Mouse (Mus musculus) liver, embryonic 13.5 days (tissue): ENCODE data around the gene Abracl. TPM values are rescaled to one million over a fixed set of nuclear protein-coding genes. Genes with fewer than 3 reads are reported as not detected.

Experiments used
- ATAC-seq: fragments of 200-750 bp; cut with Nextera tagmentation; 2 replicates; pipeline ENCODE4 v1.8.0; 2017; ENCODE audit warnings: low read depth, mild to moderate bottlenecking, moderate number of reproducible peaks, moderate library complexity
- DNase-seq: peaks from one replicate; pipeline ENCODE4 v3.0.0; 2022
- H3K27ac ChIP-seq: fragments of 300-500 bp; sonication (generic); 2 replicates; pipeline ENCODE4 v1.5.1; 2015; ENCODE audit warnings: moderate library complexity, mild to moderate bottlenecking, inconsistent platforms
- H3K27me3 ChIP-seq: fragments of 300-500 bp; sonication (generic); 2 replicates; pipeline ENCODE4 v1.6.1; 2015; ENCODE audit warnings: mild to moderate bottlenecking, inconsistent platforms
- H3K36me3 ChIP-seq: fragments of 300-500 bp; sonication (generic); 2 replicates; pipeline ENCODE4 v1.6.1; 2015; ENCODE audit warnings: mild to moderate bottlenecking, inconsistent platforms
- H3K4me1 ChIP-seq: fragments of 300-500 bp; sonication (generic); replicated peaks from 2 replicates; pipeline ENCODE4 v1.6.1; 2015; ENCODE audit warnings: inconsistent platforms
- H3K4me2 ChIP-seq: fragments of 300-500 bp; sonication (generic); 2 replicates; pipeline ENCODE4 v1.6.1; 2015; ENCODE audit warnings: inconsistent platforms, mild to moderate bottlenecking, moderate library complexity
- H3K4me3 ChIP-seq: fragments of 300-500 bp; sonication (generic); replicated peaks from 2 replicates; pipeline ENCODE4 v1.5.1; 2015; ENCODE audit warnings: mild to moderate bottlenecking, inconsistent platforms
- H3K9ac ChIP-seq: fragments of 300-500 bp; sonication (generic); 2 replicates; pipeline ENCODE4 v1.6.1; 2015; ENCODE audit warnings: mild to moderate bottlenecking, inconsistent platforms
- H3K9me3 ChIP-seq: fragments of 300-500 bp; sonication (generic); replicated peaks from 2 replicates; pipeline ENCODE4 v1.6.1; 2016; ENCODE audit warnings: inconsistent platforms
- WGBS: fragments of 180-500 bp; shearing (Covaris S2); methylation state at CpG from one replicate; pipeline ENCODE4 v1.1.7; 2015; ENCODE audit not compliant: insufficient replicate concordance; 5-methylcytosine and 5-hydroxymethylcytosine counted together
- polyA plus RNA-seq: library from polyadenylated mRNA; unstranded; fragments of >200 nt; fragmentation: Nextera tagmentation; extraction: Ambion mirVana; gene quantifications from 2 replicates; pipeline ENCODE4 v1.2.1, GENCODE M21; 2015

Abracl gene
- polyA plus RNA-seq, 1 experiment from 2014 or later = 73.0 TPM

GRCm38 (mm10) chr10:17989136-17989535 lies 34.0 kb downstream of the Abracl start:
- no peak for ATAC-seq
- Histone ChIP-seq H3K4me2 (no peak overlapping the region), H3K4me1 (no peaks in the 10 kb centered on the region), H3K4me3 (no peak overlapping the region), H3K27me3 (no peaks in the 10 kb centered on the region), H3K36me3 (no peaks in the 10 kb centered on the region), H3K9me3 (no peaks in the 10 kb centered on the region), H3K9ac (no peak overlapping the region), H3K27ac (no peak overlapping the region)
- DNase-seq = no peak
- WGBS = 50% methylated on average over 6 of the region's 6 CpGs

GRCm38 (mm10) chr10:17987823-17988423 lies 35.2 kb downstream of the Abracl start:
- DNase-seq (no peak), ATAC-seq (no peak)
- Histone ChIP-seq H3K4me1 (no peaks in the 10 kb centered on the region), H3K4me3 (no peak overlapping the region), H3K27ac (no peak overlapping the region), H3K9ac (no peak overlapping the region), H3K4me2 (no peak overlapping the region), H3K36me3 (no peaks in the 10 kb centered on the region), H3K9me3 (no peaks in the 10 kb centered on the region), H3K27me3 (no peaks in the 10 kb centered on the region)
- 61% methylated on average over 8 of the region's 8 CpGs for WGBS

GRCm38 (mm10) chr10:17983313-17983712 lies 39.8 kb downstream of the Abracl start:
- Histone ChIP-seq H3K4me1 (no peaks in the 10 kb centered on the region), H3K9ac (no peak overlapping the region), H3K4me3 (no peak overlapping the region), H3K9me3 (no peaks in the 10 kb centered on the region), H3K27me3 (no peaks in the 10 kb centered on the region), H3K36me3 (no peaks in the 10 kb centered on the region), H3K4me2 (no peak overlapping the region), H3K27ac (no peak overlapping the region)
- DNase-seq = no peak
- 77% methylated on average over 2 of the region's 2 CpGs for WGBS
- no peak for ATAC-seq

GRCm38 (mm10) chr10:17966090-17966489 lies 57.0 kb downstream of the Abracl start:
- Histone ChIP-seq H3K9ac (no peak overlapping the region), H3K27me3 (no peaks in the 10 kb centered on the region), H3K27ac (no peak overlapping the region), H3K36me3 (no peaks in the 10 kb centered on the region), H3K4me2 (no peak overlapping the region), H3K4me1 (no peaks in the 10 kb centered on the region), H3K9me3 (no peaks in the 10 kb centered on the region), H3K4me3 (no peak overlapping the region)
- 45% methylated on average over 4 of the region's 4 CpGs for WGBS
- ATAC-seq (no peak), DNase-seq (no peak)

Other genes with a start within 250 kb of the Abracl start
- 0.16 and 0.19 TPM in 2 replicates for gene Txlnb, start 227.1 kb downstream of the Abracl start, polyA plus RNA-seq
- 2.3 and 2.4 TPM in 2 replicates for gene Heca, start 75.2 kb downstream of the Abracl start, polyA plus RNA-seq
- gene Reps1, start 32.6 kb upstream of the Abracl start, polyA plus RNA-seq = 3.6 and 3.8 TPM in 2 replicates
- 0.19 and 0.23 TPM in 2 replicates for gene Ect2l, start 187.6 kb upstream of the Abracl start, polyA plus RNA-seq
- 5.8 and 7.8 TPM in 2 replicates for gene Ccdc28a, start 211.7 kb upstream of the Abracl start, polyA plus RNA-seq